Mouse (Mus musculus) lung, embryonic 15.5 days (tissue): Measurements from ENCODE around the gene Copz1. TPM values are rescaled to one million over a fixed set of nuclear protein-coding genes. Genes with fewer than 3 reads are reported as not detected.
"Not testable (repeated sequence)": the region's sequence is repeated elsewhere in the genome, so short reads cannot be mapped to it uniquely, and the experiment has no call there.

Source experiments
- ATAC-seq: fragments of 200-750 bp; cut with Nextera tagmentation; 2 replicates; pipeline ENCODE4 v1.8.0; 2017; ENCODE audit warnings: moderate number of reproducible peaks, borderline replicate concordance; ENCODE audit not compliant: low FRiP score, low TSS enrichment; ENCODE audit errors: extremely low read depth
- H3K27ac ChIP-seq: fragments of 300-500 bp; sonication (generic); 2 replicates; pipeline ENCODE4 v1.5.1; 2015; ENCODE audit warnings: moderate library complexity, mild to moderate bottlenecking, inconsistent platforms
- H3K27me3 ChIP-seq: fragments of 300-500 bp; sonication (generic); 2 replicates; pipeline ENCODE4 v1.6.1; 2015; ENCODE audit warnings: inconsistent platforms
- H3K36me3 ChIP-seq: fragments of 300-500 bp; sonication (generic); 2 replicates; pipeline ENCODE4 v1.6.1; 2015; ENCODE audit warnings: inconsistent platforms
- H3K4me1 ChIP-seq: fragments of 300-500 bp; sonication (generic); 2 replicates; pipeline ENCODE4 v1.6.1; 2015; ENCODE audit warnings: inconsistent platforms
- H3K4me2 ChIP-seq: fragments of 300-500 bp; sonication (generic); 2 replicates; pipeline ENCODE4 v1.6.1; 2015; ENCODE audit warnings: inconsistent platforms, mild to moderate bottlenecking, moderate library complexity
- H3K4me3 ChIP-seq: fragments of 300-500 bp; sonication (generic); 2 replicates; pipeline ENCODE4 v1.5.1; 2015; ENCODE audit warnings: mild to moderate bottlenecking, inconsistent platforms
- H3K9ac ChIP-seq: fragments of 300-500 bp; sonication (generic); 2 replicates; pipeline ENCODE4 v1.6.1; 2015; ENCODE audit warnings: inconsistent platforms
- H3K9me3 ChIP-seq: fragments of 300-500 bp; sonication (generic); 2 replicates; pipeline ENCODE4 v1.6.1; 2016; ENCODE audit warnings: inconsistent platforms
- WGBS: fragments of 180-500 bp; shearing (Covaris S2); methylation state at CpG from one replicate; pipeline ENCODE4 v1.1.7; 2015; 5-methylcytosine and 5-hydroxymethylcytosine counted together
- polyA plus RNA-seq: library from polyadenylated mRNA; unstranded; fragments of >200 nt; fragmentation: Nextera tagmentation; extraction: Ambion mirVana; gene quantifications from 2 replicates; pipeline ENCODE4 v1.2.1, GENCODE M21; 2015

The Copz1 gene
- polyA plus RNA-seq, 1 experiment from 2014 or later: 293 TPM

- Histone ChIP-seq H3K36me3 (no peaks in the 10 kb centered on the region), H3K9me3 (no peaks in the 10 kb centered on the region), H3K9ac (peak overlapping the region; percentile 55), H3K27me3 (no peaks in the 10 kb centered on the region), H3K27ac (0 out of 2 replicates have a peak overlapping the region, but pooled peaks have one; percentile 26), H3K4me3 (peak overlapping the region; percentile 45), H3K4me1 (peaks cover 26% of the 10 kb centered on the region), H3K4me2 (peak overlapping the region; percentile 92)
- peak; percentile 56; the same call in 1 of the 2 replicates for ATAC-seq
- 1% methylated on average over 25 of the region's 25 CpGs for WGBS
Measured at GRCm38 (mm10) chr15:103255169-103255568, 17.3 kb upstream of the Copz1 start.

GRCm38 (mm10) chr15:103256210-103256986, 16.1 kb upstream of the Copz1 start:
- 86% methylated on average over 6 of the region's 6 CpGs for WGBS
- Histone ChIP-seq H3K9ac (no peak overlapping the region), H3K27me3 (no peaks in the 10 kb centered on the region), H3K4me3 (no peak overlapping the region), H3K27ac (no peak overlapping the region), H3K9me3 (no peaks in the 10 kb centered on the region), H3K4me2 (no peak overlapping the region), H3K36me3 (no peaks in the 10 kb centered on the region), H3K4me1 (peaks cover 26% of the 10 kb centered on the region)
- ATAC-seq: no peak

- Histone ChIP-seq H3K9me3 (no peaks in the 10 kb centered on the region), H3K27me3 (no peaks in the 10 kb centered on the region), H3K4me1 (peaks cover 26% of the 10 kb centered on the region), H3K9ac (no peak within 1 kb of the TSS), H3K4me2 (peak within 1 kb of the TSS; percentile 45), H3K4me3 (peak within 1 kb of the TSS; percentile 9; the same call in 1 of the 2 replicates), H3K27ac (no peak within 1 kb of the TSS), H3K36me3 (no peaks in the 10 kb centered on the region)
- 9% methylated on average over 15 of the region's 15 CpGs for WGBS
- peak; percentile 87 for ATAC-seq
Measured at GRCm38 (mm10) chr15:103257790-103258728, 14.5 kb upstream of the Copz1 start, which contains the start of gene Nfe2. Gene Nfe2, minus strand, starts transcription at chr15:103258403.

GRCm38 (mm10) chr15:103259162-103259561, 13.4 kb upstream of the Copz1 start:
- Histone ChIP-seq H3K27me3 (no peaks in the 10 kb centered on the region), H3K4me2 (no peak overlapping the region), H3K4me1 (peaks cover 26% of the 10 kb centered on the region), H3K9ac (no peak overlapping the region), H3K4me3 (no peak overlapping the region), H3K27ac (no peak overlapping the region), H3K36me3 (no peaks in the 10 kb centered on the region), H3K9me3 (no peaks in the 10 kb centered on the region)
- ATAC-seq: no peak
- WGBS: 83% methylated on average over 5 of the region's 5 CpGs

- H3K9ac ChIP-seq: no peak overlapping the region
- H3K27me3 ChIP-seq: no peaks in the 10 kb centered on the region
- no peaks in the 10 kb centered on the region for H3K36me3 ChIP-seq
- WGBS: 18% methylated on average over 1 of the region's 1 CpGs
- no peak for ATAC-seq
- no peak overlapping the region for H3K4me2 ChIP-seq
- peaks cover 21% of the 10 kb centered on the region for H3K4me1 ChIP-seq
- H3K4me3 ChIP-seq: no peak overlapping the region
- H3K9me3 ChIP-seq: no peaks in the 10 kb centered on the region
- H3K27ac ChIP-seq: no peak overlapping the region
Measured at GRCm38 (mm10) chr15:103259989-103260388, 12.5 kb upstream of the Copz1 start.

- no peak for ATAC-seq
- WGBS: 78% methylated on average over 2 of the region's 2 CpGs
- H3K36me3 ChIP-seq: no peaks in the 10 kb centered on the region
- no peaks in the 10 kb centered on the region for H3K27me3 ChIP-seq
- no peak overlapping the region for H3K9ac ChIP-seq
- H3K4me2 ChIP-seq: no peak overlapping the region
- no peak overlapping the region for H3K27ac ChIP-seq
- peaks cover 4% of the 10 kb centered on the region for H3K4me1 ChIP-seq
- no peaks in the 10 kb centered on the region for H3K9me3 ChIP-seq
- H3K4me3 ChIP-seq: no peak overlapping the region
Measured at GRCm38 (mm10) chr15:103264794-103265193, 7.7 kb upstream of the Copz1 start.

- H3K27ac ChIP-seq: no peak overlapping the region
- H3K27me3 ChIP-seq: no peaks in the 10 kb centered on the region
- no peak for ATAC-seq
- H3K4me3 ChIP-seq: no peak overlapping the region
- 79% methylated on average over 4 of the region's 4 CpGs for whole genome bisulfite sequencing
- H3K4me2 ChIP-seq: no peak overlapping the region
- H3K4me1 ChIP-seq: peaks cover 6% of the 10 kb centered on the region
- H3K9me3 ChIP-seq: no peaks in the 10 kb centered on the region
- H3K36me3 ChIP-seq: no peaks in the 10 kb centered on the region
- no peak overlapping the region for H3K9ac ChIP-seq
Measured at GRCm38 (mm10) chr15:103268903-103269302, 3.6 kb upstream of the Copz1 start.

- H3K4me2 ChIP-seq, H3K4me3 ChIP-seq, H3K27ac ChIP-seq, H3K36me3 ChIP-seq, H3K9me3 ChIP-seq, H3K9ac ChIP-seq, H3K27me3 ChIP-seq, ATAC-seq: not testable (repeated sequence)
- WGBS: 93% methylated on average over 3 of the region's 3 CpGs
- peaks cover 14% of the 10 kb centered on the region for H3K4me1 ChIP-seq
Measured at GRCm38 (mm10) chr15:103275943-103276342, 3.4 kb downstream of the Copz1 start.

GRCm38 (mm10) chr15:103277949-103278348, 5.4 kb downstream of the Copz1 start:
- WGBS: 79% methylated on average over 7 of the region's 7 CpGs
- peaks cover 14% of the 10 kb centered on the region for H3K4me1 ChIP-seq
- H3K27ac ChIP-seq: no peak overlapping the region
- H3K9ac ChIP-seq: no peak overlapping the region
- ATAC-seq: no peak
- H3K27me3 ChIP-seq: no peaks in the 10 kb centered on the region
- H3K36me3 ChIP-seq: no peaks in the 10 kb centered on the region; the same call in 1 of the 2 replicates
- H3K9me3 ChIP-seq: no peaks in the 10 kb centered on the region
- no peak overlapping the region for H3K4me3 ChIP-seq
- no peak overlapping the region for H3K4me2 ChIP-seq

- H3K27ac ChIP-seq: no peak overlapping the region
- no peaks in the 10 kb centered on the region for H3K27me3 ChIP-seq
- 63% methylated on average over 3 of the region's 3 CpGs for WGBS
- H3K4me1 ChIP-seq: peaks cover 4% of the 10 kb centered on the region; the same call in 1 of the 2 replicates
- no peaks in the 10 kb centered on the region for H3K9me3 ChIP-seq
- no peak overlapping the region for H3K4me3 ChIP-seq
- H3K36me3 ChIP-seq: no peaks in the 10 kb centered on the region; the same call in 1 of the 2 replicates
- no peak overlapping the region for H3K4me2 ChIP-seq
- no peak overlapping the region for H3K9ac ChIP-seq
- ATAC-seq: no peak
Measured at GRCm38 (mm10) chr15:103279750-103280149, 7.2 kb downstream of the Copz1 start.

- H3K27ac ChIP-seq: no peak overlapping the region
- ATAC-seq: no peak
- H3K9me3 ChIP-seq: no peaks in the 10 kb centered on the region
- 50% methylated on average over 3 of the region's 3 CpGs for WGBS
- no peak overlapping the region for H3K4me3 ChIP-seq
- no peaks in the 10 kb centered on the region for H3K27me3 ChIP-seq
- H3K4me1 ChIP-seq: peaks cover 13% of the 10 kb centered on the region
- H3K4me2 ChIP-seq: no peak overlapping the region
- H3K36me3 ChIP-seq: no peaks in the 10 kb centered on the region; the same call in 1 of the 2 replicates
- no peak overlapping the region for H3K9ac ChIP-seq
Measured at GRCm38 (mm10) chr15:103280817-103281464, 8.4 kb downstream of the Copz1 start.
